Mouse (Mus musculus) heart, adult 18-20 months (tissue): Measurements from ENCODE around the gene Amdhd1. TPM values are rescaled to one million over a fixed set of nuclear protein-coding genes. Genes with fewer than 3 reads are reported as not detected.
A peak's percentile ranks its signal among the peaks of the same experiment; 100 is the strongest.

Experiments used
- DNase-seq, 2 experiments: peaks; one replicate each; pipeline ENCODE4 v3.0.0; 2021 to 2022; ENCODE audit warnings: mixed read lengths in 1 of 2
- total RNA-seq, 2 experiments: library from RNA; stranded (reverse); gene quantifications; 2 replicates each; pipeline ENCODE4 v1.2.3; 2021

Amdhd1 gene
- total RNA-seq, 2 experiments from 2014 or later: not detected

- no peak for DNase-seq
Measured at GRCm38 (mm10) chr10:93540431-93541210, 788 bp upstream of the Amdhd1 start, which contains the start of gene Ccdc38. TSS of gene Ccdc38 (plus strand) at chr10:93540632.

GRCm38 (mm10) chr10:93538818-93539217, 1.0 kb downstream of the Amdhd1 start:
- no peak for DNase-seq

DNA sequence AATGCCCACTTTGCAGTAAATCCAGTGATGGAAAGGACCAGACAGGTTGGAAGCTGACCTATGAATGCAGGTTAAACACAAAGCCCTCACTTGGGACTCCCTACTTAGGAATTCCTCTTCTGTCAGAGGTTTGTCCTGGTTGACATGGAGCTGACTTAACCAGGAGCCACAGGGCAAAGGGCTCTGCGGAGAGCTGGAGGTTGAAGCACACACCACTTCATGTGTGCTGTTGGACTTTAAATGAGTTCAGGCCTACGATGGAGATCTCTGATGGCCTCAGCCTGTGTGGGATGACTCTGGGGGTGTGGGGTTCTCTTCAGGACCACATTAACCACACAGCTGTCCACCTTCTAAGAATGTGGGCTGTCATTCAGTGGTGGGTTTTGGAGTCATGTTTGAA, 1.5 kb downstream of the Amdhd1 start:
- no peak for DNase-seq

DNA sequence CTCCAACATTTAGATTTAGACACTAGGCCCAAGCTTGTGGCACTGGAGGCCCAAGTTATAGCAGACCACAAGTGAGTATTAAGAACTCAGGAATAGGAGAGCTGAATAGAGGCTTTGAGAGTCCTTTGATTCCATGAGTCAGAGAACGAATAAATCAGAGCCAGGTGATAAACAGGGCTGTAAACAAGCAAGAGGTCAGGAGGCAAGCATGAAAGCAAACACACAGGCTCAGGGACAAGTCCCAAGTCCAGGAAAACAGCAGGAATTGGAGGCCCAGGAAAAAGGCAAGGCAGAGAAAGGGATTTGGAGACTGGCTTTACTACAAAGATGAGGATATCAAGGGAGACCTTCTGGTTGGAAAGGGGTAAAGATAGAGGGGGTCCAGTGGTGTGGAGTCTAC, 14.5 kb downstream of the Amdhd1 start:
- DNase-seq: no peak

DNA sequence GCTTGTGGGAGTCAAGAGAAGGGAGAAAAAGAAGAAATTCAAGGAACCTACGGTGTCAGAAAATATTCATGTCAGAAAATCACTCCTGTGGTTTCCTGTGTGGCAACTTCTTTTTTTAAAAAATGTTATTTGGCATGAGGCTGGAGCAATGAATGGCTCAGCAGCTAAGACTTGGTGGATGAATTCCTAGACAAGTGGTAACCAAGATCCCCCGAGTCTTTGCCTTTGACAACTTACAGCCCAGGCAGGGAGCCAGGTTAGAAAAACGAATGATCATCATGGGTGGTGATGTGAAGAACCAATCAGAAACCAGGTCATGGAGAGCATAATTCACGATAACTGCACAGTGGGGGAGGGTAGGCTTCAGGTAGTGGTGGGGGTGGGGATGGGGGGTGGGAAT, 18.8 kb downstream of the Amdhd1 start:
- DNase-seq: no peak

- no peak for DNase-seq
Measured at GRCm38 (mm10) chr10:93519756-93520155, 20.1 kb downstream of the Amdhd1 start.

- no peak for DNase-seq
Measured at GRCm38 (mm10) chr10:93519159-93519558, 20.7 kb downstream of the Amdhd1 start.

- no peak for DNase-seq
Measured at GRCm38 (mm10) chr10:93518620-93519019, 21.2 kb downstream of the Amdhd1 start.

DNA sequence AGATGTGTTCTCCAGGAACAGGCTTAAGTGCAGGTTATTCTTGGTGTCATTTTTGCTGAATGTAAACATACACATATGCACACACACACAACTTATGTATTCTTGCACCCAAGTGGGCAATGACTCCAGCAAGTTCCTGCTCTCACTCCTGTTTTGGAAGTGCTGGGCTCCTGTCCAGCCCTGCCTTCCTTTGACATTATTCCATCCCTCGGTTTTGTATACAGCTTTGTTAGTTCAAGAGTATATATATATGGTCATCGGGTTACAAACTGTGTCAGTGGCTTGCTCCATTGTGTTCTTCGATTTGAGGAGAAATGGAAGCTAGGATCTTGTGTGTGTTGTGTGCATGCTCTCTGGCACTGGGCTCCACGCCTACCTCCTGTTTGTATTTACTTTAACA, 21.6 kb downstream of the Amdhd1 start:
- no peak for DNase-seq

- no peak for DNase-seq
Measured at GRCm38 (mm10) chr10:93517754-93518153, 22.1 kb downstream of the Amdhd1 start.

DNA sequence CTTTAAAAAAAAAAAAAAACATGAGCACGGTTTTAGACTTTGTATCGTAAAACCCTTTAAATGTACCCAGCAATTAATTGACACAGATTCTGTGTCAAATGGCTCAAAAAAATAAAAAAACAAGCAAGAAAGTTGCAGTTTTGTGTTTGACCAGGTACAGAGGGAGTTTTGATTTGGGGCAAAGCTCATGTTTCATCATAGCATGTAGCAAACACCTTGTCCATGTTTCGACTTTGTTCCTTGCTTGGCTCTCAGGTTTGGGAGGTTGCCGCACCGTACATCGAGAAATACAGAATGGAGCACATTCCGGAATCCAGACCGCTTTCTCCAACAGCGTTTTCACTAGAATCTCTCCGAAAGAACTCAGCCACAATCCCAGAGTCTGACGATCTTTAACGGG, 23.9 kb downstream of the Amdhd1 start:
- no peak for DNase-seq

DNA sequence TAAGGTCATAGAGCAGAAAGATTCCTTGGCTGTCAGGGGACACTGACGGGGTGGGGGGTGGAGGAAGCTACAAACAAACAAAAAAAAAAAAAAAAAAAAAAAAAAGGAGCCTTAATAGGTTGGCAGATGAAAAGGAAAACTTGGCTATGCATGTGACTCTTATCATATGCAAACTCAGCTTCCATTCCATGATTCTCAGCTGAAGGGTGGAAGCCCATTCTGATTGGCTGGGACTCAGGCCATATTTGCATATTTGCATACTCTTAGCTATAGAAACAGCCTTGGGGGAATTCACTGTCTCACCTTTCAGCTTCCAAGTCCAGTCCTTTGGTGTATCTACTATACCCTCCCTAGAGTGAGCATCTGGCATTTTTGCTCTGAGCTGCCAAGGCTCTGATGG, 24.4 kb downstream of the Amdhd1 start:
- no peak for DNase-seq

- no peak for DNase-seq
Measured at GRCm38 (mm10) chr10:93509532-93510153, 30.2 kb downstream of the Amdhd1 start.

DNA sequence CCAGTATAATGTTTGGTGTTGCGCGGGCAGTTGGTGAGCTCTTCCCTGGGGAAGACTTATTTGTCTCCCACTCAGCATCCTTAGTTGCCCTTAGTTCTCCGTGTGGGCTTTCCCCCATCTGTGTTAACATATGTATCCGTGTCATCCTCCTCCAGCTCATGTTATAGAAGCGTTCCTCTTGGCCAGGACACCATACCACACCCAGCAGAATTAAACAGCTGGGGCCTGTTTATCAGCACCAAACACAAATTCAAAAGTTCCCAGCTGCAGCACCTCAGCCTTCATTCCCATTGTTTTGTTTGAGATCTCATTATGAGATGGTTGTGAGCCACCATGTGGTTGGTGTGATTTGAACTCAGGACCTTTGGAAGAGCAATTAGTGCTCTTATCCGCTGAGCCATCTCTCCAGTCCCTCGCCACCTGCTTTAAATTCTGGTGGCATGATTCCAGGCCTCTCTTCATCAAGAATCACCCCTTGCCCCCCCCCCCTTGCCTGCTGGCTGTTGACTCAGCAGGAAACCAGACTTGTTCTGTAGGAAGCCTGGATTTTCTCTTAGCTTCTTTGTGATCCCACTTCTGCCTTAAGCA, 31.4 kb downstream of the Amdhd1 start:
- no peak for DNase-seq

DNA sequence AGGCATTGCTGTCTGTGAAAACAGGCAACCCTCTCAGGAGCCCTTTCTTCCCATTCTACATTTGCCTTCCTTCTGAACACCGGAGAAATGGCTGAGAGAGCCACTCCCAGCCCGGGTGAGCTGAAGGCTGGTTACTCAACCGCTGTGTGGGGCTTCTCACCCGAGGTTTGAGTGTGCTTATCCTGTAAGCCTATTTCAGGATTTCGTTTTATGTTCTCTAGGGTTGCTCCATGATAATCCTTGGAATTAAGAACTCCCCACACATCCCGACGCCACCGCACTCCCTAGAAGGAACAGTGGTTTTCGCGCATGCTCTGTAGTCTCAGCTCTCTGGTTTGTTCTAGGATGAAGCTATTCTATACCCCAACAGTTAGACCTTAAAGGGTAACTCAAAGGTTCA, 38.5 kb downstream of the Amdhd1 start:
- no peak for DNase-seq

DNA sequence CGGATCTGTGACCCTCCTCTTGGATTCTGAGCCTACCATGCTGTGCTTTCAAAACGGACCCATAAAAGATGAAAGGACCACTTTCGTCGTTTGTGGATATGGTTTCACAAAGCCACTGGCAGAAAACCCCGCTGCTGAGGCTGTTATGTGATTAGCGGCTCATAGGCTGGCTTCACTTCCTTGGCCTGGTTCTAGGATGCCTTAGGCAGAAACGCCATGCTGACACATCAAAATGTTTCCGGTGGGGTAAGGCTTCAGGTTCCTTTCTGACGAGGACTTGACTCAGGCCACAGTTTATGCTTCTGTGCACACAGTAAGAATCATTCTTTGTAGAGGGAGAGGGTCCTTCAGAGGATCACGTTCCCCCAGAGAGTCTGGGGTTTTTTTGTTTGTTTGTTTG, 39.0 kb downstream of the Amdhd1 start:
- no peak for DNase-seq

DNA sequence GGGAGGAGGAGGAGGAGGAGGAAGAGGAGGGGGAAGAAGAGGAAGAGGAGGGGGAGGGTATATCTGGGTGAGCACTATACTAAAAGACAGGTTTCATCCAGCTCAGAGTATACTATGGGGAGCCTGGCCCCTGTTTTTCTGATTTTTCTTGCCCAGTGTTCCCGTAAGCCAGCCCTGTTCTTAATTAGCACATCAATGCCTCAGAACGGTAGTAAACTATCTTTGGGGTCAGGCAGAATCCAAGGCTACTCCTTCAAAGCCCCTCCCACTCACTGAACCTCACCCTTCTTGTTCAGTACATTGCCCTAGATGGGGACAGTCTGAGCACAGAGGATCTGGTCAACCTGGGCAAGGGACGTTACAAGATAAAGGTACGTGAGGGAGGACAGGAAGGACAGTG, 49.4 kb downstream of the Amdhd1 start:
- DNase-seq: no peak

DNA sequence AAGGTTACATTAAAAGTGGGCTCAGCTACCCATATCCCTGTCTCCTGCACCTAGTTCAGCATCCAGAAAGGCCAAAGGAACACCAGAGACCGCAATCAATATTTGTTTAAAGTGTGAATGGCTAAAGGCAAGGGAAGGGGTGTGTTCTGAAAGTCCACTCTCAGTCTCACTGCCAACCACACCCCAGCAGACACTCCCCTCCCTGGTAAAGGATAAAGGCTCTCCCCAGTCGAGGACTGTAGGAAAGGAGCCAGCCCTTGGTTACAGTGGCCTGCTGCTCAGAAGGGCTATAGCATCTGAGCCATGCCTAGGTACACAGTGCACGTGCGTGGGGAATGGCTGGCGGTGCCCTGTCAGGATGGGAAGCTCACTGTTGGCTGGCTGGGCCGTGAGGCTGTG, 51.0 kb downstream of the Amdhd1 start:
- DNase-seq: no peak

GRCm38 (mm10) chr10:93488066-93488827, 51.6 kb downstream of the Amdhd1 start, which contains the start of gene Hal:
TSS of gene Hal (plus strand) at chr10:93488768.
- peak in 1 of 2 experiments; percentile 10 for DNase-seq

DNA sequence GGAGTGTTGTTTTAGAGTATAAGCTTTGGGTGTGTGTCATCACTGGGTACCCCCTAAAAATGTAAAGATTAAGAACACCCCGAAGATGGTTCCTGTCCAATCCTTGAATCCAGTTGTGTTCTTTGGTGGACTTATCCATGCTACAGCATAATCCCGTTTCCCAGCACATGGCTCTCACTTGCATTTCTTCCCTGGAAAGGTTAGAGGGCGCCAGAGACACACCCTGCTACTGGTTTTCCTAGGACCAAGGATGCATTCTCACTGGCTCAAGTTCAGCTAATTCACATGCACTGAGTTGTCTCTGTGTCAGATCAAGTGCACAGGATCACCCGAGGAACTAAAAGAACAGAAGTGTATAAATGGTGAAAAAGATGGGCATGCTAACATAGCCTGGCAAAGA, 53.2 kb downstream of the Amdhd1 start:
- peak; percentile 13 to 35 for DNase-seq

- peak in 1 of 2 experiments; percentile 33 for DNase-seq
Measured at GRCm38 (mm10) chr10:93485055-93485691, 54.7 kb downstream of the Amdhd1 start.

DNA sequence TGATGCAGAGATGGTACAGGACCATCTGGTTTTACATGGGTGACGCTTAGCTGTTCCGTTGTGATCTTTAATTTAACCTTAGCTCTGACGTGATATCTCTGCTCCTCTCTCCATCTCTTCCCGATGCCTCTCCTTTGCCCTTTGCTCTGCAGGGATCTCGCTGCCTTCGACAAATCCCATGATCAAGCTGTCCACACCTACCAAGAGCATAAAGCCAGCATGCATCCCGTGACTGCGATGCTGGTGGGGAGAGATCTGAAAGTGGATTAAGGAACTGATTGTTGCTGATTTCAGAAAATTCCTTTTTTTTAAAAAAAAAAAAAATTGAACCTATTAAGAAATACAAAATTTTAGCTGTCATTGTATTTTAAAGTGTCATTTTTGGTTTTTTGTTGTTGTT, 55.3 kb downstream of the Amdhd1 start:
- DNase-seq: peak in 1 of 2 experiments; percentile 34
